Mouse (Mus musculus) lung, postnatal 36 days (tissue): Measurements from ENCODE around the gene Zc3h13.
A peak's percentile ranks its signal among the peaks of the same experiment; 100 is the strongest.

Experiments used
- DNase-seq: peaks from one replicate; pipeline ENCODE4 v3.0.0; 2022; ENCODE audit warnings: mixed read lengths

Zc3h13 gene

DNA sequence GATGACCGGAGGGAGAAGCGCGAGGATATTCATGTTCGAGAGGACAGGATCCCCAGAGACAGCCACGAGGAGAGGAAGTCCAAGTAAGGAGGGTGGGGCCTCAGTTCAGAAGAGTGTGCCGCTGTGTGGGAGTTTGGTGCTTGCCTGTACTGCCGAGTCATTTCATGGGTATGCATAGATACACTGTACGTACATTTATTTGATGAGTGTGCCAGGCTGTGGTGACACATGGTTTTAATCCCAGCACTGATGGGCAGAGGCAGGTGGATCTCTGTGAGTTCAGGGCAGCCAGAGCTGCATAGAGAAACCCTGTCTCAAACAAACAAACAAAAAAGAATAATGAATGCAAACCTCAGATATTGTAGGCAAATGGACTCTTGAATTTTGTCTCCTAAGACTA lies 43.9 kb downstream of the Zc3h13 start:
- no peak for DNase-seq

DNA sequence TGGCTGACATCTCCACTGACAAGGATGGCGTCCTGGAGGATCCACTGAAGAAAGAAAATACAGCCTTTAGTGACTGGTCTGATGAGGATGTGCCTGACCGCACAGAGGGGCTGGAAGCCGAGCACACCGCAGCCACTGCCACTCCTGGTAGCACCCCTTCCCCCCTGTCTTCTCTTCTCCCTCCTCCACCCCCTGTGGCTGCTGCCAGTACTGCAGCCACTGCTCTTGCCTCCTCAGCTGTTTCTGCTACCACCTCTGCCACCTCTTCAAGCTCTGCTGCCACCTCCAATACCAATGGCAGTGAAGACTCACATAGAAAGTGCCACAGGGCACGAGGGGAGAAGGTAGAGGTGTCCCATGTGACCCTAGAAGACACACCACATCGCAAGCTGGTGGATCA lies 46.4 kb downstream of the Zc3h13 start:
- DNase-seq, result no peak

DNA sequence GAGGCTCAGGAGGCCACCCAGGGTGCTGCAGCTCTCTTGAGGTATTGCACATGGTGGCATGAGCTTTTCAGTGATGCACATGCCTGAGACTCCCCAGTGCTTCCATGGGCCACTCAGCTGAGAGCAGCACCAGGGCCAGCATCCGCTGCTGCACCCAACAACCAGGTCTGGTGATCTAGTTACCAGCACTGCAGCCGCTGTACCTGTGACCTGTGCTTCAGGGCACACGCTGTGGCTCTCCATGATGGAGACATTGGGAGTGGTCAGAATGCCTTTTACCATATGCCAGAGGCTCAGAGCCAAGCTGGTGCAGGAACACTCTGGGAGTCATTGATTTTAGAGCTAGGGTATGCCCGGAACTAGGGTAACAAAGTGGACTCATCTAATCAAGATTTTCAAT lies 50.1 kb downstream of the Zc3h13 start:
- DNase-seq, result no peak

GRCm38 (mm10) chr14:75337884-75338283 lies 53.7 kb downstream of the Zc3h13 start:
- DNase-seq, result no peak

GRCm38 (mm10) chr14:75346041-75346440 lies 61.9 kb downstream of the Zc3h13 start:
- no peak for DNase-seq

GRCm38 (mm10) chr14:75351626-75352025 lies 67.5 kb downstream of the Zc3h13 start:
- no peak for DNase-seq

- no peak for DNase-seq
Observed at GRCm38 (mm10) chr14:75363316-75363715, 79.1 kb downstream of the Zc3h13 start.

DNA sequence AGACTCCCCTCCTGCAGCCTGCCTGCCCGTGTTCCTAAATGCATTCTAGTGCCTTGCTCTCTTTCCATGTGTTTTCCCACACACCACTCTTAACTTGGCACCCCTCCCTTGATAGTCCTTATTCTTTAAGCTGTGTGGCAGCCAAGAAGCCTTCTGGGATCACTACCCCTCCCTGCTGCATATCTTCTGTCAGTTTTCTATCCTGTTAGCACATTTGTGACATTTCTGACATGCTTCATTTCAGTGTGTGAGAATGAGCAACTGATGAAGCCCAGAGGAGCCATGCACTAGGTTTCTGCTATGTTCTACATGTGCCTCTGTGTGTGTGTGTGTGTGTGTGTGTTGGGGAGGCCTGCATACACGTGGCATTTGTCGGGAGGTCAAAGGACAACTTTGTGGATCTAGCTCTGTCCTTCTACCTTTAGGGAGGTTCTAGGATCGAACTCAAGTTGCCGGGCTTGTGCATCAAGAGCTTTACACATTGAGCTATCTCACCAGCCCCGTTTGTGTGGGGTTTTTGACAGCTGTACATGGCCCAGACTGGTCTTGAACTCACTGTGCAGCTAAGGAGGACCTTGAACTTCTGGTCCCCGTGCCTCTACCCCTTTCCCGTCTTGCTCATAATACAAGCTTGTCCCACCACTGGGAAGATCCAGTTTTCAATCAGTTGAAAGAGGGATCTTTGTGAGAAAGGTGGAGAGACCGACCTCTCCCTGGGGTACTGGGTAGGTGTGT lies 81.3 kb downstream of the Zc3h13 start:
- no peak for DNase-seq

- no peak for DNase-seq
Observed at GRCm38 (mm10) chr14:75366741-75367140, 82.6 kb downstream of the Zc3h13 start.

DNA sequence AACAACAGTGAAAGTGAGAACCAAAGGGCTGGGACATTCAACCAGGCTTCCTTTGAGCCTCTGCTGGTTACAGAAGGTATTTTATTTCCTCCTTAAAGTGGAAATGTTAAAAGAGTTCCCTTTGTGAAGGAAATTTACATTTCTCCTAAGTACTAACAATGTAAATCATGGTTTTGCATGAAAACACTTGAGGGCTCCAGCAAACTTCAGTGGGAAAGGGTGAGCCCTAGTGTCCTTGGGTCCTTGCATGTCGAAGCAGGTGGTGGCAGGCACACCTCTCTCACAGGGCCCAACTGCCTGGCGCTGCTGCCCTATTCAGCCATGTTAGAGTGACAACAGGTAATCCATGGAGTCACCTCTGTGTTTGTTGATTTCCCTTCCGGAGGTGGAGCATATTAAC lies 83.3 kb downstream of the Zc3h13 start:
- DNase-seq, result no peak

- no peak for DNase-seq
Observed at GRCm38 (mm10) chr14:75369880-75370279, 85.7 kb downstream of the Zc3h13 start.

GRCm38 (mm10) chr14:75375006-75375598 lies 90.9 kb downstream of the Zc3h13 start:
- DNase-seq, result peak; percentile 5

GRCm38 (mm10) chr14:75376256-75376655 lies 92.1 kb downstream of the Zc3h13 start:
- no peak for DNase-seq

- DNase-seq, result peak; percentile 30
Observed at GRCm38 (mm10) chr14:75377612-75378011, 93.4 kb downstream of the Zc3h13 start.
